Mouse (Mus musculus) hindbrain, embryonic 12.5 days (tissue): Measurements from ENCODE around the gene Btg4. TPM values are rescaled to one million over a fixed set of nuclear protein-coding genes. Genes with fewer than 3 reads are reported as not detected.

Experiments
- ATAC-seq: fragments of 200-750 bp; cut with Nextera tagmentation; 2 replicates; pipeline ENCODE4 v1.8.0; 2017; ENCODE audit warnings: moderate TSS enrichment; ENCODE audit not compliant: low FRiP score
- H3K27ac ChIP-seq: fragments of 300-500 bp; sonication (generic); 2 replicates; pipeline ENCODE4 v1.5.1; 2016; ENCODE audit warnings: mild to moderate bottlenecking
- H3K27me3 ChIP-seq: fragments of 300-500 bp; sonication (generic); 2 replicates; pipeline ENCODE4 v1.6.1; 2016; ENCODE audit warnings: mild to moderate bottlenecking
- H3K36me3 ChIP-seq: fragments of 300-500 bp; sonication (generic); 2 replicates; pipeline ENCODE4 v1.6.1; 2016; ENCODE audit warnings: mild to moderate bottlenecking
- H3K4me1 ChIP-seq: fragments of 300-500 bp; sonication (generic); 2 replicates; pipeline ENCODE4 v1.6.1; 2016
- H3K4me2 ChIP-seq: fragments of 300-500 bp; sonication (generic); replicated peaks from 2 replicates; pipeline ENCODE4 v1.6.1; 2016; ENCODE audit warnings: mild to moderate bottlenecking
- H3K4me3 ChIP-seq: fragments of 300-500 bp; sonication (generic); 2 replicates; pipeline ENCODE4 v1.5.1; 2016; ENCODE audit warnings: mild to moderate bottlenecking
- H3K9ac ChIP-seq: fragments of 300-500 bp; sonication (generic); 2 replicates; pipeline ENCODE4 v1.6.1; 2016; ENCODE audit warnings: mild to moderate bottlenecking, moderate library complexity
- H3K9me3 ChIP-seq: fragments of 300-500 bp; sonication (generic); replicated peaks from 2 replicates; pipeline ENCODE4 v1.6.1; 2016; ENCODE audit warnings: mild to moderate bottlenecking
- WGBS: fragments of 180-500 bp; shearing (Covaris S2); methylation state at CpG from one replicate; pipeline ENCODE4 v1.1.7; 2016; 5-methylcytosine and 5-hydroxymethylcytosine counted together
- polyA plus RNA-seq: library from polyadenylated mRNA; unstranded; fragments of >200 nt; fragmentation: Nextera tagmentation; extraction: Ambion mirVana; gene quantifications from 2 replicates; pipeline ENCODE4 v1.2.1, GENCODE M21; 2016

Btg4 gene
- polyA plus RNA-seq = not detected in 2 replicates

- ATAC-seq = no peak
- Histone ChIP-seq H3K27ac (no peak within 1 kb of the TSS), H3K4me2 (no peak within 1 kb of the TSS), H3K27me3 (no peaks in the 10 kb centered on the region), H3K9me3 (no peaks in the 10 kb centered on the region), H3K36me3 (no peaks in the 10 kb centered on the region), H3K9ac (no peak within 1 kb of the TSS), H3K4me1 (no peaks in the 10 kb centered on the region), H3K4me3 (no peak within 1 kb of the TSS)
- WGBS = 83% methylated on average over 2 of the region's 2 CpGs
Measured at GRCm38 (mm10) chr9:51060601-51061000, at the start of gene Btg4. TSS of gene Btg4 (plus strand) at chr9:51060901.

- 85% methylated on average over 1 of the region's 1 CpGs for WGBS
- no peaks in the 10 kb centered on the region for H3K9me3 ChIP-seq
- H3K4me2 ChIP-seq = no peak overlapping the region
- H3K4me3 ChIP-seq = no peak overlapping the region
- H3K27me3 ChIP-seq = no peaks in the 10 kb centered on the region
- H3K36me3 ChIP-seq = no peaks in the 10 kb centered on the region
- no peak overlapping the region for H3K9ac ChIP-seq
- H3K4me1 ChIP-seq = no peaks in the 10 kb centered on the region
- H3K27ac ChIP-seq = no peak overlapping the region
- ATAC-seq = no peak
Measured at GRCm38 (mm10) chr9:51013644-51014043, 47.1 kb upstream of the Btg4 start.

GRCm38 (mm10) chr9:51015732-51016131 lies 45.0 kb upstream of the Btg4 start:
- Histone ChIP-seq H3K36me3 (no peaks in the 10 kb centered on the region), H3K9ac (no peak overlapping the region), H3K27me3 (no peaks in the 10 kb centered on the region), H3K9me3 (no peaks in the 10 kb centered on the region), H3K27ac (no peak overlapping the region), H3K4me1 (no peaks in the 10 kb centered on the region), H3K4me3 (no peak overlapping the region), H3K4me2 (no peak overlapping the region)
- 63% methylated on average over 4 of the region's 4 CpGs for WGBS
- ATAC-seq = no peak

GRCm38 (mm10) chr9:51019670-51020069 lies 41.0 kb upstream of the Btg4 start:
- no peak overlapping the region for H3K9ac ChIP-seq
- WGBS = 77% methylated on average over 7 of the region's 7 CpGs

GRCm38 (mm10) chr9:51020351-51020750 lies 40.4 kb upstream of the Btg4 start:
- Histone ChIP-seq H3K27ac (no peak overlapping the region), H3K4me3 (no peak overlapping the region), H3K36me3 (no peaks in the 10 kb centered on the region), H3K9me3 (no peaks in the 10 kb centered on the region), H3K4me1 (no peaks in the 10 kb centered on the region), H3K9ac (no peak overlapping the region), H3K4me2 (no peak overlapping the region), H3K27me3 (no peaks in the 10 kb centered on the region)
- WGBS = 74% methylated on average over 3 of the region's 3 CpGs
- no peak for ATAC-seq

More at GRCm38 (mm10) chr9:51019670-51020069, 41.0 kb upstream of the Btg4 start:
- no peak for ATAC-seq
- Histone ChIP-seq H3K9me3 (no peaks in the 10 kb centered on the region), H3K27me3 (no peaks in the 10 kb centered on the region), H3K4me1 (no peaks in the 10 kb centered on the region), H3K4me3 (no peak overlapping the region), H3K4me2 (no peak overlapping the region), H3K36me3 (no peaks in the 10 kb centered on the region), H3K27ac (no peak overlapping the region)

GRCm38 (mm10) chr9:51021123-51021795 lies 39.4 kb upstream of the Btg4 start:
- H3K9ac ChIP-seq = no peak overlapping the region
- no peaks in the 10 kb centered on the region for H3K9me3 ChIP-seq
- no peaks in the 10 kb centered on the region for H3K36me3 ChIP-seq
- H3K27ac ChIP-seq = no peak overlapping the region
- 89% methylated on average over 4 of the region's 4 CpGs for WGBS
- H3K4me2 ChIP-seq = no peak overlapping the region
- no peak for ATAC-seq
- H3K4me3 ChIP-seq = no peak overlapping the region
- H3K27me3 ChIP-seq = no peaks in the 10 kb centered on the region
- no peaks in the 10 kb centered on the region for H3K4me1 ChIP-seq

- H3K36me3 ChIP-seq = no peaks in the 10 kb centered on the region
- no peak overlapping the region for H3K4me3 ChIP-seq
- no peaks in the 10 kb centered on the region for H3K27me3 ChIP-seq
- no peak overlapping the region for H3K27ac ChIP-seq
- WGBS = 76% methylated on average over 1 of the region's 1 CpGs
- no peak overlapping the region for H3K4me2 ChIP-seq
- no peaks in the 10 kb centered on the region for H3K4me1 ChIP-seq
- H3K9ac ChIP-seq = no peak overlapping the region
- ATAC-seq = no peak
- no peaks in the 10 kb centered on the region for H3K9me3 ChIP-seq
Measured at GRCm38 (mm10) chr9:51026952-51027351, 33.7 kb upstream of the Btg4 start.

GRCm38 (mm10) chr9:51030147-51030546 lies 30.6 kb upstream of the Btg4 start:
- H3K4me3 ChIP-seq = no peak overlapping the region
- 73% methylated on average over 1 of the region's 1 CpGs for WGBS
- no peak for ATAC-seq
- H3K9ac ChIP-seq = no peak overlapping the region
- H3K27me3 ChIP-seq = no peaks in the 10 kb centered on the region
- no peak overlapping the region for H3K4me2 ChIP-seq
- H3K27ac ChIP-seq = no peak overlapping the region
- H3K9me3 ChIP-seq = no peaks in the 10 kb centered on the region
- no peaks in the 10 kb centered on the region for H3K4me1 ChIP-seq
- no peaks in the 10 kb centered on the region for H3K36me3 ChIP-seq

- H3K36me3 ChIP-seq = no peaks in the 10 kb centered on the region
- no peaks in the 10 kb centered on the region for H3K4me1 ChIP-seq
- no peak for ATAC-seq
- H3K9ac ChIP-seq = no peak overlapping the region
- H3K4me3 ChIP-seq = no peak overlapping the region
- 68% methylated on average over 6 of the region's 6 CpGs for WGBS
- H3K27me3 ChIP-seq = no peaks in the 10 kb centered on the region
- H3K27ac ChIP-seq = no peak overlapping the region
- no peaks in the 10 kb centered on the region for H3K9me3 ChIP-seq
- no peak overlapping the region for H3K4me2 ChIP-seq
Measured at GRCm38 (mm10) chr9:51031603-51032002, 29.1 kb upstream of the Btg4 start.

GRCm38 (mm10) chr9:51032291-51032690 lies 28.4 kb upstream of the Btg4 start:
- no peak overlapping the region for H3K4me2 ChIP-seq
- no peak for ATAC-seq
- H3K36me3 ChIP-seq = no peaks in the 10 kb centered on the region
- H3K4me3 ChIP-seq = no peak overlapping the region
- no peak overlapping the region for H3K27ac ChIP-seq
- H3K4me1 ChIP-seq = no peaks in the 10 kb centered on the region
- no peaks in the 10 kb centered on the region for H3K27me3 ChIP-seq
- WGBS = 61% methylated on average over 8 of the region's 8 CpGs
- H3K9ac ChIP-seq = no peak overlapping the region
- H3K9me3 ChIP-seq = no peaks in the 10 kb centered on the region

GRCm38 (mm10) chr9:51032785-51033529 lies 27.7 kb upstream of the Btg4 start:
- H3K4me2 ChIP-seq = no peak overlapping the region
- no peaks in the 10 kb centered on the region for H3K36me3 ChIP-seq
- H3K9ac ChIP-seq = no peak overlapping the region
- H3K27ac ChIP-seq = no peak overlapping the region
- WGBS = 82% methylated on average over 3 of the region's 3 CpGs
- ATAC-seq = no peak
- H3K4me1 ChIP-seq = no peaks in the 10 kb centered on the region
- H3K9me3 ChIP-seq = no peaks in the 10 kb centered on the region
- no peak overlapping the region for H3K4me3 ChIP-seq
- H3K27me3 ChIP-seq = no peaks in the 10 kb centered on the region

- no peaks in the 10 kb centered on the region for H3K36me3 ChIP-seq
- no peak overlapping the region for H3K4me3 ChIP-seq
- H3K9me3 ChIP-seq = no peaks in the 10 kb centered on the region
- 91% methylated on average over 7 of the region's 7 CpGs for WGBS
- no peak overlapping the region for H3K27ac ChIP-seq
- no peak overlapping the region for H3K9ac ChIP-seq
- no peaks in the 10 kb centered on the region for H3K4me1 ChIP-seq
- no peak for ATAC-seq
- H3K27me3 ChIP-seq = no peaks in the 10 kb centered on the region
- no peak overlapping the region for H3K4me2 ChIP-seq
Measured at GRCm38 (mm10) chr9:51041491-51041980, 19.2 kb upstream of the Btg4 start.

- H3K4me2 ChIP-seq = no peak overlapping the region
Measured at GRCm38 (mm10) chr9:51042136-51042535, 18.6 kb upstream of the Btg4 start.

More at GRCm38 (mm10) chr9:51042136-51042535, 18.6 kb upstream of the Btg4 start:
- H3K9ac ChIP-seq = no peak overlapping the region
- ATAC-seq = no peak
- no peaks in the 10 kb centered on the region for H3K27me3 ChIP-seq
- no peaks in the 10 kb centered on the region for H3K4me1 ChIP-seq
- 82% methylated on average over 6 of the region's 6 CpGs for WGBS
- H3K36me3 ChIP-seq = no peaks in the 10 kb centered on the region
- no peak overlapping the region for H3K4me3 ChIP-seq
- H3K27ac ChIP-seq = no peak overlapping the region
- no peaks in the 10 kb centered on the region for H3K9me3 ChIP-seq
